Mouse (Mus musculus): ENCODE measurements around the gene Ssr2. TPM values are rescaled to one million over a fixed set of nuclear protein-coding genes. Genes with fewer than 3 reads are reported as not detected.

Ssr2 gene
- polyA plus RNA-seq (2011; ENCODE audit: insufficient read depth, insufficient read length, low replicate concordance, missing spikeins), result 46.1 and 84.8 TPM in 2 replicates

GRCm38 (mm10) chr3:88575540-88575939, at the start of gene Ssr2:
TSS of gene Ssr2 (plus strand) at chr3:88575876.
- TF ChIP-seq POLR2A (IDR thresholded peaks at IDR 0.05; ENCODE audit: borderline replicate concordance, control insufficient read depth, low read depth, low read length) (no peak), CTCF (IDR thresholded peaks at IDR 0.05; ENCODE audit: control insufficient read depth, insufficient read depth, low read length) (no peak)
- Histone ChIP-seq H3K4me3 (replicated peaks; ENCODE audit: control insufficient read depth, low read depth, low read length) (no peak within 1 kb of the TSS), H3K27ac (ENCODE audit: control insufficient read depth, insufficient read depth, low read depth, low read length, poor library complexity) (no peak within 1 kb of the TSS), H3K4me1 (ENCODE audit: control insufficient read depth, insufficient read depth, low read length) (peaks cover 1% of the 10 kb centered on the region; the same call in 1 of the 2 replicates)
- WGBS, result 73% methylated on average over 3 of the region's 3 CpGs

GRCm38 (mm10) chr3:88526157-88527131, 49.2 kb upstream of the Ssr2 start:
- peak; percentile 100 for TF ChIP-seq CTCF (IDR thresholded peaks at IDR 0.05; ENCODE audit: control insufficient read depth, insufficient read depth, low read length)
- TF ChIP-seq POLR2A (IDR thresholded peaks at IDR 0.05; ENCODE audit: borderline replicate concordance, control insufficient read depth, low read depth, low read length), result peak; percentile 27; the same call in 1 of the 2 replicates
- 36% methylated on average over 17 of the region's 17 CpGs for WGBS
- Histone ChIP-seq H3K4me3 (replicated peaks; ENCODE audit: control insufficient read depth, low read depth, low read length) (no peak overlapping the region), H3K4me1 (ENCODE audit: control insufficient read depth, insufficient read depth, low read length) (no peaks in the 10 kb centered on the region), H3K27ac (ENCODE audit: control insufficient read depth, insufficient read depth, low read depth, low read length, poor library complexity) (no peak overlapping the region)

GRCm38 (mm10) chr3:88527565-88527964, 48.1 kb upstream of the Ssr2 start:
- H3K27ac ChIP-seq (ENCODE audit: control insufficient read depth, insufficient read depth, low read depth, low read length, poor library complexity), result no peak overlapping the region
- TF ChIP-seq POLR2A (IDR thresholded peaks at IDR 0.05; ENCODE audit: borderline replicate concordance, control insufficient read depth, low read depth, low read length) (no peak), CTCF (IDR thresholded peaks at IDR 0.05; ENCODE audit: control insufficient read depth, insufficient read depth, low read length) (no peak)

GRCm38 (mm10) chr3:88528646-88529045, 47.0 kb upstream of the Ssr2 start:
- Histone ChIP-seq H3K4me3 (replicated peaks; ENCODE audit: control insufficient read depth, low read depth, low read length) (no peak overlapping the region), H3K27ac (ENCODE audit: control insufficient read depth, insufficient read depth, low read depth, low read length, poor library complexity) (no peak overlapping the region), H3K4me1 (ENCODE audit: control insufficient read depth, insufficient read depth, low read length) (no peaks in the 10 kb centered on the region; the same call in 1 of the 2 replicates)
- TF ChIP-seq CTCF (IDR thresholded peaks at IDR 0.05; ENCODE audit: control insufficient read depth, insufficient read depth, low read length) (no peak), POLR2A (IDR thresholded peaks at IDR 0.05; ENCODE audit: borderline replicate concordance, control insufficient read depth, low read depth, low read length) (no peak)
- WGBS, result 91% methylated on average over 11 of the region's 11 CpGs

More at GRCm38 (mm10) chr3:88527565-88527964, 48.1 kb upstream of the Ssr2 start:
- WGBS, result 55% methylated on average over 8 of the region's 8 CpGs
- Histone ChIP-seq H3K4me3 (replicated peaks; ENCODE audit: control insufficient read depth, low read depth, low read length) (no peak overlapping the region), H3K4me1 (ENCODE audit: control insufficient read depth, insufficient read depth, low read length) (no peaks in the 10 kb centered on the region)

GRCm38 (mm10) chr3:88529204-88530000, 46.3 kb upstream of the Ssr2 start:
- TF ChIP-seq POLR2A (IDR thresholded peaks at IDR 0.05; ENCODE audit: borderline replicate concordance, control insufficient read depth, low read depth, low read length), result no peak
- TF ChIP-seq CTCF (IDR thresholded peaks at IDR 0.05; ENCODE audit: control insufficient read depth, insufficient read depth, low read length), result no peak
- H3K4me1 ChIP-seq (ENCODE audit: control insufficient read depth, insufficient read depth, low read length), result no peaks in the 10 kb centered on the region; the same call in 1 of the 2 replicates
- no peak overlapping the region for H3K4me3 ChIP-seq (replicated peaks; ENCODE audit: control insufficient read depth, low read depth, low read length)
- 79% methylated on average over 7 of the region's 7 CpGs for WGBS
- H3K27ac ChIP-seq (ENCODE audit: control insufficient read depth, insufficient read depth, low read depth, low read length, poor library complexity), result no peak overlapping the region

GRCm38 (mm10) chr3:88530082-88530864, 45.4 kb upstream of the Ssr2 start:
- 59% methylated on average over 11 of the region's 11 CpGs for WGBS
- TF ChIP-seq CTCF (IDR thresholded peaks at IDR 0.05; ENCODE audit: control insufficient read depth, insufficient read depth, low read length) (no peak), POLR2A (IDR thresholded peaks at IDR 0.05; ENCODE audit: borderline replicate concordance, control insufficient read depth, low read depth, low read length) (no peak)
- no peak overlapping the region for H3K27ac ChIP-seq (ENCODE audit: control insufficient read depth, insufficient read depth, low read depth, low read length, poor library complexity)
- no peaks in the 10 kb centered on the region; the same call in 1 of the 2 replicates for H3K4me1 ChIP-seq (ENCODE audit: control insufficient read depth, insufficient read depth, low read length)
- no peak overlapping the region for H3K4me3 ChIP-seq (replicated peaks; ENCODE audit: control insufficient read depth, low read depth, low read length)

Measured in bone marrow, adult 2 months (tissue).